Mouse (Mus musculus) right cerebral cortex, adult 2 months (tissue): ENCODE results near the gene Gm17631.
"Not testable (repeated sequence)": the region's sequence is repeated elsewhere in the genome, so short reads cannot be mapped to it uniquely, and the experiment has no call there.

Experiments
- DNase-seq, 2 experiments: peaks; one replicate each; pipeline ENCODE4 v3.0.0; 2021 to 2022; ENCODE audit warnings: low spot score in 2 of 2

Gm17631 gene

GRCm38 (mm10) chr6:129862349-129862748 lies at the start of gene Gm17631:
Gm17631 (plus strand) TSS chr6:129862649.
- DNase-seq, result not testable (repeated sequence)

DNA sequence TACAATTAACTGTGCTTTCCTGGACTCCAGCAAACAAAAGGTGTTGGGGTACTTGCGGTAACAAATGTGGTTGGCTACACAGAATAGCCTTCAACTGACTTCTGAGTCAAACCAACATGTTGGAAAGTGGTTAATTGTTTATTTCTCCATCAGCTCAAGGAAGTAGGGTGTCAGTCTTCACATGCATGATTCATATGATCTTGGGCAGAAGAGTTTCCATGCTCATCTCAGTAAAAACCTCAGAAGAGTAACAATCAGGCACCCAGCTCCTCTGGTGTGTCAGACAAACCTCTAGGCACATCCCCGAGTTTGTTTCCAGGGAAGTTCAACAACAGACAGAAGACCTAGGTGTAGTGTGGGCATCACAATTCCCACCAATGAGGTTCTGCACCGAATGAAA lies 44.7 kb upstream of the Gm17631 start:
- no peak for DNase-seq

DNA sequence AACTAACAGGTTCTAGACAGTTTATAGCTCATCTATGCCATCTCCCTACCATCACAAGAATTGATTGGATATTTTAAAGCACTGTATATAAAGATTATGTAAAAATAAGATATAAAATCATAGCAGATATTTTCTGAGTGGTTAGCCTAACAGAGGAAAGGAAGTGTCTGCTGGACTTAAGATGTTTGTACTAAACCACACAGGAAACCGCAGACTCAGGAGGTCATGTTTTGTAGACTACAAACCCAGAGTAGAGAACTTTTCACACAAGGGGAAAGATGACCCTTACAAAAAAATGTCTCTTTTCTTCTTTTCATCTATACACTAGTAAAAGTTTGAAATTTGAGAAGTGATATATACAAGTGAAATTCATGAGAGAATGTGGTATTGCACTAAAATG lies 38.4 kb upstream of the Gm17631 start:
- no peak for DNase-seq

DNA sequence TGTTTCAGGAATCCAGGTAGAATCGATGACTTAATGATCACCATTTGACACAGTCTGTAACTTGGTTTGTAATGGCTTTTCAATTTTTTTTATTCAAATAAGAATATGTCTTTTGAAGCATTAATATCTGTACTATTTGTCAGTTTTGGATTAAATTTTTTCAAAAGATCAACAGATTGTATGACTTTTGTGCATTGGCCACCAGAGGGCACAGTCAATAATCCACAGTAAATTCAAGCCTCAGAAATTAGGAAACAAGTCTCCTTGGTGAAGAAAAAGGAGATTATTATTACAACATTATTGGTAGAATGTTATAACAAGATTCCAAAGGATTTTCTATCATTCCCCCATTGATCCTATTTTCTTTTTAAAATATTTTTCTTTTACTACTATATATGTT lies 36.9 kb upstream of the Gm17631 start:
- no peak for DNase-seq

DNA sequence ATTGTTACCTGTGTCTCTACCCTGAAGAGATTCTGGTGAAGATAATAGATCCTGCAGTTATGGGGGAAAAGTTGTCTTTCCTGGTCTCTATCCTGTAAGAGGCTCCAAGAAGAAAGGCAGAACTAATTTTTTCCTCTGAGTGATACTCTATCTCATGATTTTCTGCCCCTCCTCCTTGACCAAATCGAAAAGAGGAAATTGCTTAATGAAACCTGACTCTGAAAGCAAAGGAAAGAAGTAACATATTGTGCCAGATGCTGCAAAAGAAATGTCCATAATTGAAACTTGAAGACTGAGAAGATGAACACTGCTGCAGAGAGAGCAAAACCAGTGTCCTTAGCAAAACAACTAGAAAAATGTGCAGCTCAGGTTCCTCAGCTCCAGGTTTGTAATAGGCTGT lies 14.1 kb downstream of the Gm17631 start, which contains the start of gene Klra17:
Klra17 (minus strand) TSS at position 124 of the 400 bp plus-strand sequence.
- DNase-seq, result no peak

DNA sequence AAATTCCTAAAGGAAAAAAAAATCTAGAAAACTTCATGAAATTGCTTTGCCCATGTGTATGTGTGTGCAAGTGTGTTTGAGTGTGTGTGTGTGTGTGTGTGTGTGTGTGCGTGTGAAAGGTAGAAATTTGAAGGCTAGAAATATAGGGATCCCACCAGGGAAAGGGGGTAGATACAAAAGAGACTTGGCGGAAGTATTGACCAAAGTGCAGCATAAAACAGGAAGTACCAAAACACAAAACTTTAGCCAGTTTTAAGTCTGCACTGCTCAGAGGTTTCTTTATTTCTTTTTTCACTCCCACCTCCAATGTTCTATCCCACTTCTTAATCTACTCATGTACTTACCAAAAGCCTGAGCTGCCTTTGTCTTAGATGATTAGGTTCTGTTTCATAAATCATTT lies 20.1 kb downstream of the Gm17631 start:
- DNase-seq, result no peak
